9 mouse cellular contexts compared by ENCODE assay signal in genomic region chr2:136050793-136051615, GRCm38 (mm10). TPM values are rescaled to one million over a fixed set of nuclear protein-coding genes. Genes with fewer than 3 reads are reported as not detected.
DNase-seq lines count a peak whose midpoint lies in the region; ATAC-seq and TF ChIP-seq lines count a peak whose summit lies in the region.
"Had no signal": no experiment of that assay in that cellular context is flagged by ENCODE, and none has a peak within 500 bp of the region (broad histone marks: within the 10 kb centered on the region; RNA-seq: fewer than 3 reads in every experiment).

No protein-coding gene starts in this region.

- H3K9ac ChIP-seq in heart, embryonic 15.5 days = no peak overlapping the region
- H3K9ac ChIP-seq in embryonic facial prominence, embryonic 14.5 days (ENCODE audit: low read depth, low read length) = 0 out of 2 replicates have a peak overlapping the region, but pooled peaks have one; percentile 2
- no peak overlapping the region for H3K9ac ChIP-seq in stomach, postnatal 0 days (ENCODE audit: low read length)

- ATAC-seq in heart, embryonic 15.5 days (replicated peaks; ENCODE audit: insufficient number of reproducible peaks, insufficient read depth, low FRiP score, low read depth) = no peak
- peak; percentile 62 for ATAC-seq in embryonic facial prominence, embryonic 14.5 days (ENCODE audit: low read depth)
- ATAC-seq in stomach, postnatal 0 days (ENCODE audit: low FRiP score, low TSS enrichment) = no peak
- no peak for ATAC-seq in erythroid progenitor cell, adult 5-6 weeks (replicated peaks; ENCODE audit: low FRiP score, poor library complexity, severe bottlenecking)

- 0 out of 2 replicates have a peak overlapping the region, but pooled peaks have one; percentile 12 for H3K4me3 ChIP-seq in heart, embryonic 15.5 days
- H3K4me3 ChIP-seq in embryonic facial prominence, embryonic 14.5 days (ENCODE audit: low read depth, low read length) = peak overlapping the region; percentile 29
- H3K4me3 ChIP-seq in limb, embryonic 10.5 days = peak overlapping the region; percentile 45
- no peak overlapping the region for H3K4me3 ChIP-seq in stomach, postnatal 0 days (ENCODE audit: low read depth, low read length)

- no peak for TF ChIP-seq EP300 in stomach, postnatal 0 days (optimal IDR thresholded peaks at IDR 0.05)

- no peak overlapping the region for H3K27ac ChIP-seq in heart, embryonic 15.5 days
- H3K27ac ChIP-seq in embryonic facial prominence, embryonic 14.5 days (replicated peaks; ENCODE audit: low read depth, low read length) = no peak overlapping the region
- H3K27ac ChIP-seq in limb, embryonic 10.5 days = no peak overlapping the region
- no peak overlapping the region for H3K27ac ChIP-seq in stomach, postnatal 0 days (replicated peaks)

- H3K36me3 ChIP-seq in heart, embryonic 15.5 days = no peaks in the 10 kb centered on the region
- no peaks in the 10 kb centered on the region for H3K36me3 ChIP-seq in embryonic facial prominence, embryonic 14.5 days (ENCODE audit: control insufficient read depth, insufficient read depth, low read length)
- no peaks in the 10 kb centered on the region for H3K36me3 ChIP-seq in limb, embryonic 10.5 days
- no peaks in the 10 kb centered on the region for H3K36me3 ChIP-seq in stomach, postnatal 0 days (ENCODE audit: control insufficient read depth, insufficient read depth, low read length)
- H3K36me3 ChIP-seq: G1E had no signal

- H3K9me3 ChIP-seq in heart, embryonic 15.5 days (replicated peaks) = no peaks in the 10 kb centered on the region
- no peaks in the 10 kb centered on the region for H3K9me3 ChIP-seq in embryonic facial prominence, embryonic 14.5 days (ENCODE audit: control insufficient read depth, low read length)
- H3K9me3 ChIP-seq in limb, embryonic 10.5 days (replicated peaks) = no peaks in the 10 kb centered on the region
- no peaks in the 10 kb centered on the region for H3K9me3 ChIP-seq in stomach, postnatal 0 days (ENCODE audit: control insufficient read depth, low read length)

- H3K27me3 ChIP-seq in heart, embryonic 15.5 days = peaks cover 23% of the 10 kb centered on the region
- peaks cover 3% of the 10 kb centered on the region; the same call in 1 of the 2 replicates for H3K27me3 ChIP-seq in embryonic facial prominence, embryonic 14.5 days (replicated peaks; ENCODE audit: control insufficient read depth, insufficient read depth, low read length)
- H3K27me3 ChIP-seq in limb, embryonic 10.5 days (ENCODE audit: low read depth, poor library complexity, severe bottlenecking) = peaks cover 33% of the 10 kb centered on the region
- no peaks in the 10 kb centered on the region for H3K27me3 ChIP-seq in stomach, postnatal 0 days (ENCODE audit: control insufficient read depth, insufficient read depth, low read length)

- no peak for TF ChIP-seq CTCF in stomach, postnatal 0 days (IDR thresholded peaks at IDR 0.05; ENCODE audit: low read depth)

- WGBS in heart, embryonic 15.5 days = 19% methylated on average over 27 of the region's 27 CpGs
- 12% methylated on average over 27 of the region's 27 CpGs for WGBS in embryonic facial prominence, embryonic 14.5 days
- 16% methylated on average over 27 of the region's 27 CpGs for whole genome bisulfite sequencing in limb, embryonic 10.5 days
- WGBS in stomach, postnatal 0 days = 17% methylated on average over 27 of the region's 27 CpGs

- peak overlapping the region; percentile 29 for H3K4me2 ChIP-seq in heart, embryonic 15.5 days
- H3K4me2 ChIP-seq in embryonic facial prominence, embryonic 14.5 days (ENCODE audit: low read depth, low read length) = peak overlapping the region; percentile 59
- 0 out of 2 replicates have a peak overlapping the region, but pooled peaks have one; percentile 11 for H3K4me2 ChIP-seq in stomach, postnatal 0 days (replicated peaks; ENCODE audit: low read depth)

- DNase-seq in heart, adult 8-10 months (ENCODE audit: low spot score) = no peak
- DNase-seq in ZHBTc4 (ENCODE audit: low read depth, low spot score) = peak; percentile 33
- no peak for DNase-seq in embryonic facial prominence, embryonic 14.5 days (ENCODE audit: low spot score)
- peak; percentile 49 for DNase-seq in limb, embryonic 10.5 days (ENCODE audit: low spot score)
- no peak for DNase-seq in stomach, postnatal 0 days (ENCODE audit: low spot score)
- DNase-seq in lung, postnatal 36 days = no peak

- H3K4me1 ChIP-seq in heart, embryonic 15.5 days (replicated peaks) = no peaks in the 10 kb centered on the region
- peaks cover 13% of the 10 kb centered on the region for H3K4me1 ChIP-seq in embryonic facial prominence, embryonic 14.5 days (ENCODE audit: control insufficient read depth, insufficient read depth, low read length)
- peaks cover 16% of the 10 kb centered on the region for H3K4me1 ChIP-seq in limb, embryonic 10.5 days
- H3K4me1 ChIP-seq in stomach, postnatal 0 days (replicated peaks; ENCODE audit: control insufficient read depth, insufficient read depth) = no peaks in the 10 kb centered on the region

RNA-seq across cellular contexts. Expression of gene Lamp5, which starts 1.0 kb away (rescaled TPM):
- polyA plus RNA-seq in heart, embryonic 15.5 days (2015; fragmentation: Nextera tagmentation; extraction: Ambion mirVana) = 0.39 TPM in 1 of 2 replicates, not detected in the other
- not detected for total RNA-seq in heart, adult 8-10 months (2022)
- polyA plus RNA-seq in embryonic facial prominence, embryonic 14.5 days (2014; fragmentation: Nextera tagmentation; extraction: Ambion mirVana) = 0.50 and 1.2 TPM in 2 replicates
- 0.23 TPM in 1 of 2 replicates, not detected in the other for polyA plus RNA-seq in limb, embryonic 10.5 days (2016; fragmentation: Nextera tagmentation; extraction: Ambion mirVana)
- polyA plus RNA-seq in stomach, postnatal 0 days (2015; fragmentation: Nextera tagmentation; extraction: Ambion mirVana) = 0.06 TPM in 1 of 2 replicates, not detected in the other
- total RNA-seq in erythroid progenitor cell, adult 5-6 weeks (2015; ENCODE audit: low replicate concordance) = not detected in 2 replicates
- total RNA-seq in erythroid progenitor cell, adult 5-6 weeks (2017; ENCODE audit: low replicate concordance) = not detected in 2 replicates
- polyA plus RNA-seq: G1E had no signal

Comparison
In these comparisons a context has a peak if more than half of its experiments do, and no peak if none do; other contexts are left out.
1. DNase-seq: peak in ZHBTc4 (single experiment) and limb, embryonic 10.5 days (single experiment); none in heart, adult 8-10 months (single experiment), embryonic facial prominence, embryonic 14.5 days (single experiment), stomach, postnatal 0 days (single experiment) and lung, postnatal 36 days (single experiment).
2. Peak in every context shown above with its lines, with median percentiles within 50 percentile points of each other: H3K4me2 ChIP-seq.